Mouse (Mus musculus) adrenal gland, postnatal 0 days (tissue): ENCODE measurements around the gene Aurkb. TPM values are rescaled to one million over a fixed set of nuclear protein-coding genes. Genes with fewer than 3 reads are reported as not detected.

ENCODE experiments used
- polyA plus RNA-seq: library from polyadenylated mRNA; unstranded; fragments of >200 nt; fragmentation: Nextera tagmentation; extraction: Ambion mirVana; gene quantifications from 2 replicates; pipeline ENCODE4 v1.2.1, GENCODE M21; 2015

Aurkb gene
- polyA plus RNA-seq, result 23.5 and 29.1 TPM in 2 replicates

DNA sequence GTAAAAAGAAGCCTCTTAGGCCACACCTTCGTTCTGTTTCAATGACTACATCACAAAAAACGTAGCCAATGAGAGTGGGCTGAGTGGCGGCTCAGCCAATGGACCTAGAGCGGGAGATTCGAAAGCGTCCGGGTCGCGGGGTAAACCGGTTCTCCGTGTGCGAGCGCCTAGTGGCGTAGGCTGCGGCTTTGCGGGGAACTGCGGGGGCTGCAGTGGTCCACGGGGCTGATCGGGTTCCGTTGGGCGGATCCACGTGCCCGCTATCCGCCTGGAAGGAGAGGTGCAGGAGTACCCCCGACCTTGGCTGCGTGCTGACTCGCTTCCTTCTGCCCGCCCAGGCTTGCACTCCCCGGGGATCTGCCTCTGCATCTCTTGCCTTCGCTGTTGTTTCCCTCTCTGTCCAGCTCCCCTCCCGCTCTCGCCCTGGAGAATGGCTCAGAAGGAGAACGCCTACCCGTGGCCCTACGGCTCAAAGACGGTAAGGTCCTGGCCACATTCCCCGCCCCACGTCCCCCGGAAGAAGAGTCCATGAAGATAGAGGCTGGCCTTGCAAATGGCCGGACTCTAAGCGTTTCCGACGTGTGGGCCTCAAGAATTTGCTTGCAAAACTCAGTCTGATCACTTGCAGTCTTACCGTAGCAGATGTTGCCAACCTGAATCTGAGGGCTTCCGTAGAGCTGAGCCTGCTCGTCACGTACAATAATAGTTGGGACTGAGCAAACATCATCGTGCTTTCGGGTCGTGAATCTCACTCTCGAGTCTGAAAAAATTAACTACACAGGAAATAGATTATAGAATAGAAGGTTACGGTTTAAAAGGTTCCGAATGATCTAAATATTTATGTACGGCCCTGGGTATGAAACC, at the start of gene Aurkb:
Aurkb (plus strand) TSS at position 117 of the 864 bp plus-strand sequence.

DNA sequence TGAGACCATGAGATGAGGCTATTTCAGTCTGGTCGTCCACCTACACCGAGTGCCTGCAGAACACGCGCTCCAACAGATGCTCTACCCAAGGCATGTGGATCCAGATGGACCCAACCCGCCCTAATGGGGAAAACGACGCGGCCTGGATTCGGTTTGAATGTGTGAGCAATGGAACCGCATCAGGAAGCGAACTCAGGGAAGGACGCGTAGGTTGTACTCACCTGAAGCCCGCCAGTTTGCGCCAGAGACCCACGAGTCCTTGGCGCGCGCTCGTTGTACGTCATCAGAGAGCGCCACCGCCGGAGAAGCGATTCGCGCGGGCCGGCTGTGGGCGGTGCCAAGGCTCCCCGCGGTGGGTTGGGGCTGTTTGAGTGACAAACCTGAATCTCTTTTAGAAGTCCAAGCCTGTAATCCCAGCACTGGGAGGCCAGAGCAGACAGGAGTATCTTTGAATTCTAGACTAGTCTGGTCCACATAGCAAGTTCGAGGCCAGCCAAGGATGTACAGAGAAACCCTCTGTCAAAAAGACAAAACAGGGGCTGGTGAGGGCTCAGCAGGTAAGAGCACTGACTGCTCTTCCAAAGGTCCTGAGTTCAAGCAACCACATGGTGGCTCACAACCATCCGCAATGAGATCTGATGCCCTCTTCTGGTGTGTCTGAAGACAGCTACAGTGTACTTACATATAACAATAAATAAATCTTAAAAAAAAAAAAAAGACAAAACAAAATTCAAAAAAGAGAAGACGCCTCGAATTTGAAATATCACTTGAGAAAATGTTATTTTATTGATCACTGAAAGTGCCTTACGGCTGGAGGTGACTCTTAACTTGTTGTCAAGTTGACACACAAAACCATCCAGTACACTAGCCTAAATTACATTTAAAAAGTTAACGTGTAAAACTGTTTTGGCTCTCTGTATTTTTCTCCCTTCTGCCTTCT, 37.0 kb upstream of the Aurkb start, which contains the start of gene Pfas:
Pfas (minus strand) TSS at position 279 of the 940 bp plus-strand sequence.

DNA sequence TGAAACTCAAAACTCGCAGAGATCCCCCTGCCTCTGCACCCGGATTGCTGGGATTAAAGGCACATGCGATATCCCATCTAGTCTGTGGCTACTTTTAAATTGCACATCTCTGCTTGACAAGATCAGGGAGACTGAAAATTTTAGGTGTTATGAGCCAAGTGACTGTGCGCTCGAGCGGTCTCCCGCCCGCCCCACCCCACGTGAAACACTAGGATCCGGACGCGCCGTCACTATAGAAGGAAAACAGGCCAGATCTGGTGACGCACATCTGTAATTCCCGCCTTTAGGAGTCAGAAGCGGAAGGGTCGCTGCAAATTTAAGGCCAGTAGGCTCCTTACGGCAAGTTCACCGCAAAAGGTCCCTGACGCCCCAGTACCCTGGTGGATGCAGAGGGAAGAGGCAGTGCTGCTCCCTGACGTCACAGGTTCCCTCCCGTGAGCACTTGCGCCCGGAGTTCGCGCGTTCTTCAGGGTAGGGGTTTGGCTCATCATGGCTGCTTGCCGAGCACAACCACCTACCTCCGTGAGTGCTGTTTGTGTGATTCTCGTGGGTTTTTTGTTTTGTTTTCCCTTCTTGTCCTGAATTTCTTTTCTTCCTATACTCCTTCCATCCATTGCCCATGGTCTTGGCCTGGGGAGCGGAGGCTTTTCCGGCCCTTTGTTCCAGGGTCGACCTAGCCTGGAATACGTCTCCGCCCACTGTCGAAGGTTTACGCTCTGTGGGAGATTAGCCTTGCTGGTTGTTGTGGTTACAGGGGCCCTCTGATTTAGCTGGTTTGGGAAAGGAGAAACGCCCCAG, 29.6 kb upstream of the Aurkb start, which contains the start of gene Ctc1:
Ctc1 (plus strand) TSS at position 268 of the 798 bp plus-strand sequence.

DNA sequence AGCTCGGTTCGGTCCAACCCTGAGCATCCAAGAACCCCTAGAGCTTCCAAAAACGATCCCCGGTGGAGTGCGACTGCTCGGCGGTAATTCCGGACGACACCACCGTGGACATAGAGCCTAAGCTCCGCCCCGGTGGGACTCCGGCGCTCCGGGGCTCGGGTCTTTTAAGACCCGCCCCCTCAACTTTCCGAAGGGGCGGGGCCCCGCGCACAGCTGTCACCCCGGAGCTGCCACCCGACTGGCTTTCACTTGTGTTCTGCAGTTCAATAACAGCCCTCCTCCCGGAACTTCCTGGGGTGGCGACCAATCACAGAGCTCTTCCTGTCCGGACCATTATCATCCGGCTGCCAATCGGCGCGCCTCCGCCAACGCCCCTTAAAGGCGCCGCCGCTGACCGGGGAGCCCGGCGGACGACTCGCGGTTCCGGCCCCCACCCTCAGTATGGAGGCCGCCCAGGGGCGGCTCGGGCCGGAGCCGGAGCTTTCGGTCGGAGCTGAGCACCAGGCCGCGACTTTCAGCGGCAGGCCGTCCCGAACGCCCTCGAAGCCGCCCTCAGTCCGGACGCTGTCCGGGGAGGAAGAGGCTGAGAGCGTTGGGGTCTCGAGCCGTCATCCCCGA, 14.0 kb downstream of the Aurkb start, which contains the start of gene Borcs6:
Borcs6 (plus strand) TSS at position 361 of the 618 bp plus-strand sequence.

DNA sequence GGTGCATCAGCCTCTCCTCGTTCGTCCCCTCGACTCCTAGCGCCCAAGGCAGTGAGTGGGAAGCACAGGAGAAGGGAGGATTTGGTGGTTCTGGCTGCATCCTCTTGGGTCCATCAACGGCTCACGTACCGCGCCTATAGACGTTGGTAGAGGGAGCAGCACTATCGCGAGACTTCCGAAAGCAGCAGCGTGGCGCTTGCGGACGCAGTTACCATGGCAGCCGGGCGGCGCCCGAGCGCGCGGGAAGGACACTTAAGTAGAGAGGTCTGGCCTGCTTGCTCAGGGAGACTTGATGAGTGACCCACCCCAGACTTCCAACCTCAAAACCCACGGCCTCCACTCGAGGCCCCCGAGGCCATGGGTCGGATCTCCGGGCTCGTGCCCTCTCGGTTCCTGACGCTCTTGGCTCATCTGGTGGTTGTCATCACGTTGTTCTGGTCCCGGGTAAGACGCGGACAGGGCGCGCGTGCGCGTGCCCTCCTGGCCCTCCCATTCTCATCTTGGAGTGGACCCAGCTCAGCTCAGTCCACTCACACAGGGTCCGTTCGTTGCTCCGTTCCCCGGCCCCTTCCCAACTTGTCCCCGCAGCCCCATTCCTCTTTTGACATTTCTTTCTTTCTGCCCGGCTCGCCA, 25.3 kb downstream of the Aurkb start, which contains the start of gene Tmem107:
Tmem107 (plus strand) TSS at position 217 of the 633 bp plus-strand sequence.

DNA sequence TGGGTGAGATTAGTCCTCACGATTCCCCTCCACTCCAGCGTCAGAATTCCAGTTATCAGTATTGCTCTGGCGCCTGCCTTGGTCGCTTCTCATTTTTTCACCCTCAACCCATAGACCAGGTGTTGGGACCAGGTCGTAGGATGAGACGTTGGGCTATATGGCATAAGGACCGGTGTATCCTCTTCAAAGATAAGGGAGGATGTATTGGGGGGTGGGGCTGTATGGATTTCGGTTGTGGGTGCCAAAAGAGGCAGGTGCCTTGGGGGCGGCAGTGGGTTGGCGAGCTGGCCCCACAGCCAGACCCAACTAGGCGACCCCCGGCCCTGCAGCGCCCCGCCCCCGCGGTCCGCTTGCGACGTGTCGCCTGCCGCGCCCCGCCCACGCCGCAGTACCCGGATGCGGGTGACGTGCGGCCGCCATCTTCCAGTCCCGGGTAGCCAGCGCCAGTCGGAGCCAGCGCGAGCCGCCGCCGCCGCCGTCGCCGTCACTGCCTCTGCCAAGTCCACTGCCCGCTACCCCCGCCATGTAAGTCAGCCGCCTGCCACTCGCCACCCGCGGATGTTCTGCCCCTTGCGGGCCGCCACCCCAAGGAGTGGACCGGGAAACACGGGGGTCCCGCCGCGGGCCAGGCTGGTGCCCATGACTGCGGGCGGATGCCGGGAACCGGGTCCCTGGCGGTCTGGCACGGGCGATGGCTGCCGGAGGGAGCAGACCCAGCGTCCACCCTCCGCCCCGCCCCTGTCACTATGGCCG, 42.8 kb downstream of the Aurkb start, which contains the start of gene Vamp2:
Vamp2 (plus strand) TSS at position 388 of the 753 bp plus-strand sequence.

DNA sequence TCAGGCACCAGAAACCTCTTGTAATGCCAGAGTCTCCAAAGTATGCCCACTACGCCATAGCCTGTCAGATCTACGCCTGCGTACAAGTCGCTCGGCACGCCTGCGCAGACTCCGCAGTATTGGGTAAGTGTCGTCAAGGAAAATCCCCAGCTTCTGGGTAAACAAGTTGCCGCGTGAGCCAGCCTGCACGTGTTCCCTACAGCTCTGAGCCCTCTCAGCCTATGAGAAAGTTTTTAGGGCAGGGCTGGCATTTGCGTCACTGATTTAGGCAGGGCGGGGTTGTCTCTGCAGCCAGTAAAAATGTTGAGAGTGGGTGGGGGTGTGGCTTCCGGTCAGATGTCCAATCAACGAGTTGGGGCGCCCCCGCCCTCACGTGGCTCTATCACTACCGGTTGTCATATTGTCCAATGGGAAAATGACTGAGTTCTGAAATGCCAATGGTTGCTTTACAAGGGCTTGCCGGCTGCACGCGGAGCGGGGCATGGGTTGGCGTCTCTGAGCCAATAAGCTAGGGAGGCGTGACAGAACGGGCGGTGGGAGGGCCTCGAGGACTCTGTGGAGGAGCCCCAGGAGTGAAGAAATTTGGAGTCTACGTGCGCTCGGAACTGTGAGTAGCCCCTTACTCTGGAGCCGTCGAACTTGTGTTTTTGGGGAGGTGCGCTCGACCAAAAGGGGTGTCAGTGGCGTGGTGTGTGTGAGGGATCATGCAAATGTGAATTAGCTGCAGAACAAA, 49.4 kb downstream of the Aurkb start, which contains the start of gene Per1:
Per1 (plus strand) TSS at position 521 of the 733 bp plus-strand sequence.

Other genes with a start within 250 kb of the Aurkb start
- 68.6 and 71.4 TPM in 2 replicates for gene Ndel1, start 173.8 kb upstream of the Aurkb start, polyA plus RNA-seq
- 0.22 TPM in 1 of 2 replicates, not detected in the other for gene Rnf222, start 157.1 kb upstream of the Aurkb start, polyA plus RNA-seq
- 1,250 and 2,091 TPM in 2 replicates for gene Rpl26, start 144.1 kb upstream of the Aurkb start, polyA plus RNA-seq
- gene Odf4, start 118.6 kb upstream of the Aurkb start, polyA plus RNA-seq, result 0.13 and 0.15 TPM in 2 replicates
- gene Arhgef15, start 88.2 kb upstream of the Aurkb start, polyA plus RNA-seq, result 7.0 and 8.7 TPM in 2 replicates
- gene Slc25a35, start 77.5 kb upstream of the Aurkb start, polyA plus RNA-seq, result 2.5 and 5.0 TPM in 2 replicates
- gene Rangrf, start 70.5 kb upstream of the Aurkb start, polyA plus RNA-seq, result 24.9 and 32.6 TPM in 2 replicates
- gene Pfas, start 37.2 kb upstream of the Aurkb start, polyA plus RNA-seq, result 8.3 and 12.5 TPM in 2 replicates
- gene Ctc1, start 29.7 kb upstream of the Aurkb start, polyA plus RNA-seq, result 18.7 and 25.1 TPM in 2 replicates
- gene Borcs6, start 14.1 kb downstream of the Aurkb start, polyA plus RNA-seq, result 21.4 and 27.3 TPM in 2 replicates
- gene Tmem107, start 25.2 kb downstream of the Aurkb start, polyA plus RNA-seq, result 58.1 and 62.5 TPM in 2 replicates
- gene Vamp2, start 42.8 kb downstream of the Aurkb start, polyA plus RNA-seq, result 124 and 125 TPM in 2 replicates
- gene Per1, start 49.6 kb downstream of the Aurkb start, polyA plus RNA-seq, result 17.0 and 26.6 TPM in 2 replicates
- 0.35 and 0.50 TPM in 2 replicates for gene Hes7, start 74.8 kb downstream of the Aurkb start, polyA plus RNA-seq
- gene 9130213A22Rik, start 76.9 kb downstream of the Aurkb start, polyA plus RNA-seq, result 0.25 and 1.0 TPM in 2 replicates
- 1.1 and 2.0 TPM in 2 replicates for gene Aloxe3, start 80.2 kb downstream of the Aurkb start, polyA plus RNA-seq
- gene Alox12b, start 111.3 kb downstream of the Aurkb start, polyA plus RNA-seq, result 0.77 TPM in 1 of 2 replicates, not detected in the other
- 0.08 TPM in 1 of 2 replicates, not detected in the other for gene Alox8, start 152.2 kb downstream of the Aurkb start, polyA plus RNA-seq
- gene Gucy2e, start 191.4 kb downstream of the Aurkb start, polyA plus RNA-seq, result 0.20 and 0.26 TPM in 2 replicates